Mouse (Mus musculus) left cerebral cortex, postnatal 10 days (tissue): ENCODE measurements around the gene Nxph1. TPM values are rescaled to one million over a fixed set of nuclear protein-coding genes. Genes with fewer than 3 reads are reported as not detected.

Experiments used
- DNase-seq, 2 experiments: peaks; one replicate each; pipeline ENCODE4 v3.0.0; 2021 to 2022; ENCODE audit warnings: low spot score in 2 of 2, mixed read lengths in 1 of 2; ENCODE audit errors: extremely low spot score in 1 of 2
- intact Hi-C: fragments of 180-260 bp; cut with DNase I; formaldehyde crosslinking; loops from one replicate; pipeline ENCODE4 v1.15.1; 2025
- total RNA-seq, 2 experiments: library from RNA; stranded (reverse); gene quantifications; 2 replicates each; pipeline ENCODE4 v1.2.3; 2021

Gene Nxph1
- total RNA-seq: 10 to 100 TPM; 64.4 to 66.1 TPM

- intact Hi-C loops: no loop called here
- peak in 1 of 2 experiments; percentile 19 for DNase-seq
Measured at GRCm38 (mm10) chr6:8948131-8948470, at the start of gene Nxph1. Gene Nxph1, plus strand, starts transcription at chr6:8948431.

- intact Hi-C loops: no loop called here
- DNase-seq: peak; percentile 27 to 60
Measured at GRCm38 (mm10) chr6:8900021-8900728, 48.1 kb upstream of the Nxph1 start.

- DNase-seq: no peak
- intact Hi-C loops: no loop called here
Measured at GRCm38 (mm10) chr6:8900729-8901122, 47.5 kb upstream of the Nxph1 start.

- intact Hi-C loops: no loop called here
- no peak for DNase-seq
Measured at GRCm38 (mm10) chr6:8907917-8908316, 40.3 kb upstream of the Nxph1 start.

- DNase-seq: no peak
- intact Hi-C loops: no loop called here
Measured at GRCm38 (mm10) chr6:8913404-8913803, 34.8 kb upstream of the Nxph1 start.

GRCm38 (mm10) chr6:8914682-8915081 is 33.5 kb upstream of the Nxph1 start:
- intact Hi-C loops: no loop called here
- no peak for DNase-seq

GRCm38 (mm10) chr6:8924481-8924880 is 23.8 kb upstream of the Nxph1 start:
- intact Hi-C loops: no loop called here
- no peak for DNase-seq

- DNase-seq: no peak
- intact Hi-C loops: no loop called here
Measured at GRCm38 (mm10) chr6:8935241-8935640, 13.0 kb upstream of the Nxph1 start.

- intact Hi-C loops: no loop called here
- peak; percentile 60 to 79 for DNase-seq
Measured at GRCm38 (mm10) chr6:8935705-8936104, 12.5 kb upstream of the Nxph1 start.

- no peak for DNase-seq
- intact Hi-C loops: no loop called here
Measured at GRCm38 (mm10) chr6:8936168-8936567, 12.1 kb upstream of the Nxph1 start.

- DNase-seq: peak in 1 of 2 experiments; percentile 57
- intact Hi-C loops: no loop called here
Measured at GRCm38 (mm10) chr6:8948471-8949411, 510 bp downstream of the Nxph1 start.

- peak in 1 of 2 experiments; percentile 40 for DNase-seq
- intact Hi-C loops: loop anchor here (10.0 kb wide), 1 partner anchor 285 kb away; no protein-coding TSS in a partner anchor
Measured at GRCm38 (mm10) chr6:8949665-8950201, 1.5 kb downstream of the Nxph1 start.

- intact Hi-C loops: loop anchor here (10.0 kb wide), 1 partner anchor 284 kb away; no protein-coding TSS in a partner anchor
- no peak for DNase-seq
Measured at GRCm38 (mm10) chr6:8950611-8951325, 2.5 kb downstream of the Nxph1 start.

- DNase-seq: peak; percentile 56 to 64
- intact Hi-C loops: loop anchor here (10.0 kb wide), 1 partner anchor 283 kb away; no protein-coding TSS in a partner anchor
Measured at GRCm38 (mm10) chr6:8951326-8951695, 3.1 kb downstream of the Nxph1 start.

- intact Hi-C loops: loop anchor here (10.0 kb wide), 1 partner anchor 283 kb away; no protein-coding TSS in a partner anchor
- DNase-seq: no peak
Measured at GRCm38 (mm10) chr6:8951884-8952590, 3.8 kb downstream of the Nxph1 start.

- DNase-seq: no peak
- intact Hi-C loops: loop anchor here (10.0 kb wide), 1 partner anchor 279 kb away; no protein-coding TSS in a partner anchor
Measured at GRCm38 (mm10) chr6:8955817-8956529, 7.7 kb downstream of the Nxph1 start.

- peak in 1 of 2 experiments; percentile 28 for DNase-seq
- intact Hi-C loops: loop anchor here (10.0 kb wide), 1 partner anchor 278 kb away; no protein-coding TSS in a partner anchor
Measured at GRCm38 (mm10) chr6:8956743-8957528, 8.7 kb downstream of the Nxph1 start.
